Mouse (Mus musculus): ENCODE results near the gene Sv2c. TPM values are rescaled to one million over a fixed set of nuclear protein-coding genes. Genes with fewer than 3 reads are reported as not detected.

Gene Sv2c
- polyA plus RNA-seq, 1 experiment from 2014 or later: 0.12 TPM

DNA sequence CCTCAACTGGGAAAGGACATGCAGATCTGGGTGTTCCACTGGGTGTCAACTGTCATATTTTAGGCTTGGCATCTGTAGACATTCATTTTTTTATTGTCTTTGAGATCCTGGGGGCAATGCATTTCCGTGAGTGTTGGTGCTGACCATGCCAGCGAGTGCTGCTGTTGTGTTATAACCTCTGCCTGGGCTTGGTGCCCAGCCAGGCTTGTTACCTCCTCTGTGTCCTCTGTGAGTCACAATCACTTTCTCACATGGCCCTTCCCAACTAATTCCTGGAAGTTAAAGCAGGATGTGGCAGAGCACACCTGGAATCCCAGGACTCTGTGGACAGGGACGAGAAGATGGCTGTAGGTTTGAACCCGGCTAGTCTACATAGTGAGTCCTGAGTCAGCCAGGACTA lies 209.8 kb downstream of the Sv2c start:
- no peak for ATAC-seq
- Histone ChIP-seq H3K4me2 (no peak overlapping the region), H3K36me3 (no peaks in the 10 kb centered on the region), H3K27ac (no peak overlapping the region), H3K4me3 (no peak overlapping the region), H3K9me3 (replicated peaks) (0 out of 2 replicates have a peak, but pooled peaks cover 6% of the 10 kb centered on the region), H3K4me1 (no peaks in the 10 kb centered on the region), H3K27me3 (replicated peaks) (0 out of 2 replicates have a peak, but pooled peaks cover 4% of the 10 kb centered on the region), H3K9ac (no peak overlapping the region)
- 69% methylated on average over 4 of the region's 4 CpGs for WGBS (ENCODE audit: insufficient replicate concordance)

GRCm38 (mm10) chr13:95918624-95919284 lies 213.6 kb downstream of the Sv2c start:
- Histone ChIP-seq H3K9ac (no peak overlapping the region), H3K9me3 (replicated peaks) (0 out of 2 replicates have a peak, but pooled peaks cover 10% of the 10 kb centered on the region), H3K4me1 (no peaks in the 10 kb centered on the region), H3K27ac (no peak overlapping the region), H3K36me3 (no peaks in the 10 kb centered on the region), H3K27me3 (replicated peaks) (no peaks in the 10 kb centered on the region), H3K4me3 (no peak overlapping the region), H3K4me2 (no peak overlapping the region)
- 76% methylated on average over 9 of the region's 9 CpGs for WGBS (ENCODE audit: insufficient replicate concordance)
- no peak for ATAC-seq

GRCm38 (mm10) chr13:95913046-95913406 lies 219.4 kb downstream of the Sv2c start:
- no peak for ATAC-seq
- no peak overlapping the region for H3K9ac ChIP-seq
- H3K4me3 ChIP-seq: no peak overlapping the region
- 22% methylated on average over 2 of the region's 2 CpGs for WGBS (ENCODE audit: insufficient replicate concordance)
- H3K27me3 ChIP-seq (replicated peaks): peaks cover 5% of the 10 kb centered on the region; the same call in 1 of the 2 replicates
- no peak overlapping the region for H3K27ac ChIP-seq
- H3K9me3 ChIP-seq (replicated peaks): 0 out of 2 replicates have a peak, but pooled peaks cover 4% of the 10 kb centered on the region
- H3K4me1 ChIP-seq: peaks cover 11% of the 10 kb centered on the region; the same call in 1 of the 2 replicates
- H3K4me2 ChIP-seq: no peak overlapping the region
- no peaks in the 10 kb centered on the region for H3K36me3 ChIP-seq

DNA sequence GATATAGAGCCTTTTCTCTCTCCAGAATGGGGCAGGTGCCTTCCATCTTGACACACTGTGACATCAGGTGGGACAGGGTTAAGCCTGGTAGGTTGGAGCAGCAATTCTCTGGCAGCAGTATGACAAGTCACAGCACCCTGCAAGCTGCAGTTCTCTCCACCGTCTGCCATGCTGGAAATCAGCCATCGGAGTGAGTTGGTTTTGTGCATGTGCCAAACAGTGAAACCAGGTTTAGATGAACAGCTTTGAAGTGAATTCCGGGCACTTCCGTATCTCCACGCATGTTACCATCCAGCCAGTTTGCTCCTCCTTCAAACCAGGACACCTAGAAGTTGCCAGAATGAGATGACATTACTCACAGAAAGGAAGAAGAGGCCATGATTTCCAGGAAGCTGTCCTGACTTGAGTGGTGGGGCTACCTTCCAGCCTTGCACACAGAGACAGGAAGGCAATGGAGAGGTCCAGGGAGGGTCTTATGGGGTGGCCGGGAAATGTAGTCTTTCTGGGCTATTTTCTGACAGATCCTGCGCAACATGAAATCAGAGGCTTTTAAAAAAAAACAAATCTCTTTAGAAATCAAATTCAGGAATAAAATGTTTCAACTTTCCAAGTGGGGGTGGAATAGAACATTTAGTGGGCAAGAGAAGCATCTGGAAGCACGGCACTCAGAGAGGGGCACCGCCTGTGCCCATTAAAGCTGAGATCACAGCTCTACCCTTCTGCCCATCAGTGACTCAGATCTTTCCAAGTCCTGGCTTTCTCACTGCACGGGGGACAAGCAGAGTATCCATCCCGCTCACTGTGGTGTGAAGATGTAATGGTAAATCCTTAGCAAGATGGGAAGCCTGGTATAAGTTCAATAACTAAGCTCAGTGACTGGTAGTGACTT lies 220.0 kb downstream of the Sv2c start:
- no peaks in the 10 kb centered on the region for H3K36me3 ChIP-seq
- WGBS (ENCODE audit: insufficient replicate concordance): 60% methylated on average over 11 of the region's 11 CpGs

GRCm38 (mm10) chr13:95910270-95910669 lies 222.1 kb downstream of the Sv2c start:
- Histone ChIP-seq H3K4me1 (peaks cover 11% of the 10 kb centered on the region; the same call in 1 of the 2 replicates), H3K4me2 (no peak overlapping the region), H3K4me3 (no peak overlapping the region), H3K27ac (no peak overlapping the region), H3K9ac (no peak overlapping the region), H3K27me3 (replicated peaks) (peaks cover 5% of the 10 kb centered on the region; the same call in 1 of the 2 replicates), H3K36me3 (no peaks in the 10 kb centered on the region), H3K9me3 (replicated peaks) (no peaks in the 10 kb centered on the region)
- no peak for ATAC-seq
- WGBS (ENCODE audit: insufficient replicate concordance): 64% methylated on average over 9 of the region's 9 CpGs

More for the DNA sequence above, 220.0 kb downstream of the Sv2c start:
- Histone ChIP-seq H3K4me2 (no peak overlapping the region), H3K4me3 (no peak overlapping the region), H3K27me3 (replicated peaks) (peaks cover 5% of the 10 kb centered on the region; the same call in 1 of the 2 replicates), H3K27ac (no peak overlapping the region), H3K9me3 (replicated peaks) (0 out of 2 replicates have a peak, but pooled peaks cover 4% of the 10 kb centered on the region), H3K9ac (no peak overlapping the region), H3K4me1 (peaks cover 11% of the 10 kb centered on the region; the same call in 1 of the 2 replicates)
- ATAC-seq: no peak

GRCm38 (mm10) chr13:95909244-95909643 lies 223.1 kb downstream of the Sv2c start:
- Histone ChIP-seq H3K4me3 (no peak overlapping the region), H3K4me1 (peaks cover 11% of the 10 kb centered on the region; the same call in 1 of the 2 replicates), H3K36me3 (no peaks in the 10 kb centered on the region), H3K4me2 (no peak overlapping the region), H3K27me3 (replicated peaks) (peaks cover 5% of the 10 kb centered on the region; the same call in 1 of the 2 replicates), H3K9me3 (replicated peaks) (no peaks in the 10 kb centered on the region), H3K9ac (no peak overlapping the region), H3K27ac (no peak overlapping the region)
- WGBS (ENCODE audit: insufficient replicate concordance): 56% methylated on average over 2 of the region's 2 CpGs
- ATAC-seq: no peak

Other genes starting within 250 kb of the Sv2c start
- 14.5 and 14.7 TPM in 2 replicates for gene Iqgap2, start 240.7 kb downstream of the Sv2c start, polyA plus RNA-seq (2016; fragmentation: Nextera tagmentation; extraction: Ambion mirVana)
- 6.2 and 9.2 TPM in 2 replicates for gene Gm20075, start 51.2 kb downstream of the Sv2c start, polyA plus RNA-seq (2016; fragmentation: Nextera tagmentation; extraction: Ambion mirVana)
- gene Gm17190, start 50.5 kb downstream of the Sv2c start, polyA plus RNA-seq (2016; fragmentation: Nextera tagmentation; extraction: Ambion mirVana): not detected in 2 replicates